ENCODE assay signal across 13 mouse cellular contexts in genomic region chr1:166818682-166819081, GRCm38 (mm10).
DNase-seq lines count a peak whose midpoint lies in the region; ATAC-seq and TF ChIP-seq lines count a peak whose summit lies in the region.
"Had no signal": no experiment of that assay in that cellular context is flagged by ENCODE, and none has a peak within 500 bp of the region (broad histone marks: within the 10 kb centered on the region; RNA-seq: fewer than 3 reads in every experiment).

No protein-coding gene starts in this region.

- intact Hi-C loops in heart, adult 2 months (cut with DNase I) = no loop called here

- TF ChIP-seq POLR2A in heart, adult 2 months (IDR thresholded peaks at IDR 0.05; ENCODE audit: insufficient read depth, low read depth, low read length) = no peak
- TF ChIP-seq POLR2A in thymus, adult 2 months (IDR thresholded peaks at IDR 0.05; ENCODE audit: control insufficient read depth, extremely low read depth, insufficient read depth, low read length, poor library complexity) = no peak

- no peak for DNase-seq in heart, adult 2 months
- DNase-seq in heart, postnatal 4 days = no peak
- DNase-seq in thymus, adult 2 months = peak; percentile 11
- no peak for DNase-seq in thymus, adult 18-20 months
- no peak for DNase-seq in forebrain, postnatal 0 days
- DNase-seq in kidney, postnatal 14 days = no peak
- DNase-seq: cerebellum, postnatal 10 days; lung, adult 18-20 months had no signal

- no peak for TF ChIP-seq CTCF in heart, adult 2 months (IDR thresholded peaks at IDR 0.05)
- no peak for TF ChIP-seq CTCF in thymus, adult 2 months (IDR thresholded peaks at IDR 0.05; ENCODE audit: borderline replicate concordance, control insufficient read depth, extremely low read depth, insufficient read depth, low read length, poor library complexity)
- TF ChIP-seq CTCF in forebrain, postnatal 0 days (IDR thresholded peaks at IDR 0.05; ENCODE audit: low read depth) = no peak

- H3K4me3 ChIP-seq in heart, adult 2 months = no peak overlapping the region
- no peak overlapping the region for H3K4me3 ChIP-seq in thymus, adult 2 months (ENCODE audit: control insufficient read depth, insufficient read depth, low read length)
- peak overlapping the region; percentile 79 for H3K4me3 ChIP-seq in megakaryocyte, embryonic 14.5 days (replicated peaks)
- H3K4me3 ChIP-seq in forebrain, postnatal 0 days (ENCODE audit: low read depth, low read length) = no peak overlapping the region
- no peak overlapping the region for H3K4me3 ChIP-seq in hindbrain, embryonic 13.5 days
- H3K4me3 ChIP-seq: heart, embryonic 10.5 days had no signal

- no peak for ATAC-seq in forebrain, postnatal 0 days
- no peak for ATAC-seq in hindbrain, embryonic 13.5 days (ENCODE audit: low FRiP score)

- no peaks in the 10 kb centered on the region for H3K9me3 ChIP-seq in megakaryocyte, embryonic 14.5 days
- no peaks in the 10 kb centered on the region for H3K9me3 ChIP-seq in forebrain, postnatal 0 days (ENCODE audit: low read length)
- no peaks in the 10 kb centered on the region for H3K9me3 ChIP-seq in hindbrain, embryonic 13.5 days
- H3K9me3 ChIP-seq: heart, embryonic 10.5 days had no signal

- H3K4me2 ChIP-seq in forebrain, postnatal 0 days (ENCODE audit: low read depth) = no peak overlapping the region
- H3K4me2 ChIP-seq in hindbrain, embryonic 13.5 days = no peak overlapping the region

- H3K36me3 ChIP-seq in heart, adult 2 months (ENCODE audit: control insufficient read depth, insufficient read depth, low read length) = peaks cover 2% of the 10 kb centered on the region; the same call in 1 of the 2 replicates
- no peaks in the 10 kb centered on the region for H3K36me3 ChIP-seq in thymus, adult 2 months (ENCODE audit: control insufficient read depth, insufficient read depth, low read length)
- no peaks in the 10 kb centered on the region for H3K36me3 ChIP-seq in megakaryocyte, embryonic 14.5 days (replicated peaks; ENCODE audit: low read length)
- no peaks in the 10 kb centered on the region for H3K36me3 ChIP-seq in forebrain, postnatal 0 days (ENCODE audit: insufficient read depth)
- no peaks in the 10 kb centered on the region for H3K36me3 ChIP-seq in hindbrain, embryonic 13.5 days
- H3K36me3 ChIP-seq: G1E; heart, embryonic 10.5 days had no signal

- no peak overlapping the region for H3K9ac ChIP-seq in heart, adult 2 months (ENCODE audit: low read depth, low read length)
- no peak overlapping the region for H3K9ac ChIP-seq in forebrain, postnatal 0 days
- no peak overlapping the region for H3K9ac ChIP-seq in hindbrain, embryonic 13.5 days

- no peak for TF ChIP-seq EP300 in heart, adult 2 months (IDR thresholded peaks at IDR 0.05; ENCODE audit: insufficient read depth, low read depth, low read length)

- peak overlapping the region; percentile 81 for H3K27ac ChIP-seq in heart, adult 2 months
- H3K27ac ChIP-seq in thymus, adult 2 months (ENCODE audit: control insufficient read depth, insufficient read depth, low read length) = no peak overlapping the region
- no peak overlapping the region for H3K27ac ChIP-seq in forebrain, postnatal 0 days (ENCODE audit: low read depth, low read length)
- H3K27ac ChIP-seq in hindbrain, embryonic 13.5 days = no peak overlapping the region
- H3K27ac ChIP-seq: heart, embryonic 10.5 days; kidney, postnatal 0 days had no signal

- no peaks in the 10 kb centered on the region for H3K27me3 ChIP-seq in heart, adult 2 months (ENCODE audit: control insufficient read depth, insufficient read depth, low read length)
- no peaks in the 10 kb centered on the region for H3K27me3 ChIP-seq in thymus, adult 2 months (ENCODE audit: control insufficient read depth, insufficient read depth, low read length)
- H3K27me3 ChIP-seq in megakaryocyte, embryonic 14.5 days (replicated peaks) = no peaks in the 10 kb centered on the region
- no peaks in the 10 kb centered on the region for H3K27me3 ChIP-seq in forebrain, postnatal 0 days (ENCODE audit: insufficient read depth, low read length)
- no peaks in the 10 kb centered on the region for H3K27me3 ChIP-seq in hindbrain, embryonic 13.5 days

- H3K79me2 ChIP-seq in heart, adult 2 months (replicated peaks; ENCODE audit: control insufficient read depth, insufficient read depth, low read length) = no peaks in the 10 kb centered on the region

- WGBS in heart, adult 2 months = 65% methylated on average over 5 of the region's 5 CpGs
- 35% methylated on average over 5 of the region's 5 CpGs for WGBS in thymus, adult 2 months
- 76% methylated on average over 5 of the region's 5 CpGs for WGBS in forebrain, postnatal 0 days
- WGBS in hindbrain, embryonic 13.5 days = 75% methylated on average over 5 of the region's 5 CpGs

- H3K4me1 ChIP-seq in heart, adult 2 months (ENCODE audit: control insufficient read depth, insufficient read depth, low read length) = peaks cover 4% of the 10 kb centered on the region
- peaks cover 3% of the 10 kb centered on the region for H3K4me1 ChIP-seq in thymus, adult 2 months (replicated peaks; ENCODE audit: control insufficient read depth, insufficient read depth, low read length)
- peaks cover 69% of the 10 kb centered on the region for H3K4me1 ChIP-seq in megakaryocyte, embryonic 14.5 days
- H3K4me1 ChIP-seq in forebrain, postnatal 0 days (ENCODE audit: insufficient read depth) = no peaks in the 10 kb centered on the region
- H3K4me1 ChIP-seq in hindbrain, embryonic 13.5 days (replicated peaks) = no peaks in the 10 kb centered on the region
- H3K4me1 ChIP-seq: heart, embryonic 10.5 days had no signal
